Mouse (Mus musculus): ENCODE data around the gene Bsn. TPM values are rescaled to one million over a fixed set of nuclear protein-coding genes. Genes with fewer than 3 reads are reported as not detected.

The Bsn gene
- polyA plus RNA-seq, 1 experiment from 2014 or later = 1.5 TPM

DNA sequence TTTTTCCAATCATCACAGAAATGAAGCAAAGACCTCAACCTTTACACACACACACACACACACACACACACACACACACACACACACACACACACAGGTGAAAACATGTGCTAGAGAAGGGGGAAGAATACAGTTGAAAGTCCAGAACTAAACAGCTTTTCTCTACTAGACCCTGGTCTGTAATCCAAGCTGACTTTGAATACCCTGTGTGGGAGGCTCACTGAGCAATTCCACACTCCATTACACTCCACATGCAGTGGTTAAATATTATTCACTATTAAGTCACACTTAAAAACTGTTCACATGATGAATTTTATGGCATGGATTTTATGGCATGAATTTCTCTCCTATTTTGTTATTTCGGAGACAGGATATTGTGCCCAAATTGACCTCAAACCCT lies 33.4 kb upstream of the Bsn start:
- no peaks in the 10 kb centered on the region for H3K36me3 ChIP-seq (ENCODE audit: control insufficient read depth, insufficient read depth, low read length)
- H3K9ac ChIP-seq (ENCODE audit: low read length) = no peak overlapping the region
- DNase-seq (ENCODE audit: low spot score) = no peak
- H3K27ac ChIP-seq (replicated peaks; ENCODE audit: low read depth, low read length) = no peak overlapping the region
- no peaks in the 10 kb centered on the region for H3K9me3 ChIP-seq (ENCODE audit: control insufficient read depth, low read length)
- no peak overlapping the region for H3K4me2 ChIP-seq (ENCODE audit: low read depth, severe bottlenecking)
- 87% methylated on average over 1 of the region's 1 CpGs for WGBS
- no peak overlapping the region for H3K4me3 ChIP-seq (ENCODE audit: low read depth, low read length)
- ATAC-seq (ENCODE audit: insufficient number of reproducible peaks, low FRiP score, low TSS enrichment, low read depth) = no peak
- H3K4me1 ChIP-seq (ENCODE audit: control insufficient read depth, insufficient read depth, low read length) = no peaks in the 10 kb centered on the region
- no peaks in the 10 kb centered on the region for H3K27me3 ChIP-seq (ENCODE audit: control insufficient read depth, insufficient read depth, low read length)

- H3K27me3 ChIP-seq (ENCODE audit: control insufficient read depth, insufficient read depth, low read length) = no peaks in the 10 kb centered on the region
- WGBS = 83% methylated on average over 3 of the region's 3 CpGs
- peaks cover 6% of the 10 kb centered on the region; the same call in 1 of the 2 replicates for H3K36me3 ChIP-seq (ENCODE audit: control insufficient read depth, insufficient read depth, low read length)
- H3K4me2 ChIP-seq (ENCODE audit: low read depth, severe bottlenecking) = no peak overlapping the region
- H3K4me1 ChIP-seq (ENCODE audit: control insufficient read depth, insufficient read depth, low read length) = no peaks in the 10 kb centered on the region
- DNase-seq (ENCODE audit: low spot score) (no peak), ATAC-seq (ENCODE audit: insufficient number of reproducible peaks, low FRiP score, low TSS enrichment, low read depth) (no peak)
- no peaks in the 10 kb centered on the region for H3K9me3 ChIP-seq (ENCODE audit: control insufficient read depth, low read length)
- no peak overlapping the region for H3K9ac ChIP-seq (ENCODE audit: low read length)
- H3K4me3 ChIP-seq (ENCODE audit: low read depth, low read length) = no peak overlapping the region
- no peak overlapping the region for H3K27ac ChIP-seq (replicated peaks; ENCODE audit: low read depth, low read length)
These were observed 31.4 kb upstream of the Bsn start for GRCm38 (mm10) chr9:108221566-108221965.

DNA sequence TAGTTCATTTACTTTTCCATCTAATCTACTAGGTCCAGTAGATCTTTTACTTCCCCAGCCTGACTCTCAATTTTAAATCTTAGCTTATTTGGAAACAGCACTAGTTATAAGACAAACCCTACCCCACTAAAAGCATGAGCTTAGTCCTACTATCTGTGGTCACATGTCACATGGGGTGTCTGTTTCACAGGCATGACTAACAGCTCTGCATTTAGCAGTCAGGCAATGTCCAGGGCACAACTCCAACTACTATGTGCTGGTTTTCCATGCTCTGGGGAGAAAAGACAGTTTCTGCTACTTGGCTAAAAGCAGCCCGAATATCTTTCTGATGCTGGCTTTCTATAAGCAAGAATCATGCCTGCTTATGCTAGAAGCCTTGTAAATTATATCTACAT lies 30.2 kb upstream of the Bsn start:
- Histone ChIP-seq H3K4me3 (ENCODE audit: low read depth, low read length) (no peak overlapping the region), H3K4me1 (ENCODE audit: control insufficient read depth, insufficient read depth, low read length) (no peaks in the 10 kb centered on the region), H3K27ac (replicated peaks; ENCODE audit: low read depth, low read length) (no peak overlapping the region), H3K36me3 (ENCODE audit: control insufficient read depth, insufficient read depth, low read length) (peaks cover 6% of the 10 kb centered on the region; the same call in 1 of the 2 replicates), H3K9ac (ENCODE audit: low read length) (no peak overlapping the region), H3K4me2 (ENCODE audit: low read depth, severe bottlenecking) (no peak overlapping the region), H3K27me3 (ENCODE audit: control insufficient read depth, insufficient read depth, low read length) (no peaks in the 10 kb centered on the region), H3K9me3 (ENCODE audit: control insufficient read depth, low read length) (no peaks in the 10 kb centered on the region)
- ATAC-seq (ENCODE audit: insufficient number of reproducible peaks, low FRiP score, low TSS enrichment, low read depth) (no peak), DNase-seq (ENCODE audit: low spot score) (no peak)
- WGBS = 90% methylated on average over 1 of the region's 1 CpGs

GRCm38 (mm10) chr9:108219766-108220379 lies 29.7 kb upstream of the Bsn start:
- 85% methylated on average over 12 of the region's 12 CpGs for WGBS
- Histone ChIP-seq H3K4me2 (ENCODE audit: low read depth, severe bottlenecking) (no peak overlapping the region), H3K27me3 (ENCODE audit: control insufficient read depth, insufficient read depth, low read length) (no peaks in the 10 kb centered on the region), H3K36me3 (ENCODE audit: control insufficient read depth, insufficient read depth, low read length) (peaks cover 6% of the 10 kb centered on the region; the same call in 1 of the 2 replicates), H3K9ac (ENCODE audit: low read length) (no peak overlapping the region), H3K4me1 (ENCODE audit: control insufficient read depth, insufficient read depth, low read length) (no peaks in the 10 kb centered on the region), H3K4me3 (ENCODE audit: low read depth, low read length) (no peak overlapping the region), H3K9me3 (ENCODE audit: control insufficient read depth, low read length) (no peaks in the 10 kb centered on the region), H3K27ac (replicated peaks; ENCODE audit: low read depth, low read length) (no peak overlapping the region)
- no peak for ATAC-seq (ENCODE audit: insufficient number of reproducible peaks, low FRiP score, low TSS enrichment, low read depth)
- no peak for DNase-seq (ENCODE audit: low spot score)

GRCm38 (mm10) chr9:108217936-108218543 lies 27.9 kb upstream of the Bsn start:
- H3K9me3 ChIP-seq (ENCODE audit: control insufficient read depth, low read length) = no peaks in the 10 kb centered on the region
- no peak overlapping the region for H3K4me3 ChIP-seq (ENCODE audit: low read depth, low read length)
- H3K27ac ChIP-seq (replicated peaks; ENCODE audit: low read depth, low read length) = no peak overlapping the region
- WGBS = 66% methylated on average over 11 of the region's 11 CpGs
- no peaks in the 10 kb centered on the region for H3K4me1 ChIP-seq (ENCODE audit: control insufficient read depth, insufficient read depth, low read length)
- no peaks in the 10 kb centered on the region for H3K27me3 ChIP-seq (ENCODE audit: control insufficient read depth, insufficient read depth, low read length)
- peaks cover 6% of the 10 kb centered on the region; the same call in 1 of the 2 replicates for H3K36me3 ChIP-seq (ENCODE audit: control insufficient read depth, insufficient read depth, low read length)
- ATAC-seq (ENCODE audit: insufficient number of reproducible peaks, low FRiP score, low TSS enrichment, low read depth) = no peak
- no peak overlapping the region for H3K4me2 ChIP-seq (ENCODE audit: low read depth, severe bottlenecking)
- DNase-seq (ENCODE audit: low spot score) = no peak
- H3K9ac ChIP-seq (ENCODE audit: low read length) = no peak overlapping the region; the same call in 1 of the 2 replicates

- Histone ChIP-seq H3K27ac (replicated peaks; ENCODE audit: low read depth, low read length) (no peak overlapping the region), H3K4me3 (ENCODE audit: low read depth, low read length) (no peak overlapping the region), H3K4me1 (ENCODE audit: control insufficient read depth, insufficient read depth, low read length) (no peaks in the 10 kb centered on the region), H3K9ac (ENCODE audit: low read length) (no peak overlapping the region), H3K36me3 (ENCODE audit: control insufficient read depth, insufficient read depth, low read length) (peaks cover 6% of the 10 kb centered on the region; the same call in 1 of the 2 replicates), H3K4me2 (ENCODE audit: low read depth, severe bottlenecking) (no peak overlapping the region), H3K27me3 (ENCODE audit: control insufficient read depth, insufficient read depth, low read length) (no peaks in the 10 kb centered on the region), H3K9me3 (ENCODE audit: control insufficient read depth, low read length) (no peaks in the 10 kb centered on the region)
- WGBS = 91% methylated on average over 3 of the region's 3 CpGs
- no peak for ATAC-seq (ENCODE audit: insufficient number of reproducible peaks, low FRiP score, low TSS enrichment, low read depth)
- DNase-seq (ENCODE audit: low spot score) = no peak
These were observed 27.2 kb upstream of the Bsn start for GRCm38 (mm10) chr9:108217406-108217805.

DNA sequence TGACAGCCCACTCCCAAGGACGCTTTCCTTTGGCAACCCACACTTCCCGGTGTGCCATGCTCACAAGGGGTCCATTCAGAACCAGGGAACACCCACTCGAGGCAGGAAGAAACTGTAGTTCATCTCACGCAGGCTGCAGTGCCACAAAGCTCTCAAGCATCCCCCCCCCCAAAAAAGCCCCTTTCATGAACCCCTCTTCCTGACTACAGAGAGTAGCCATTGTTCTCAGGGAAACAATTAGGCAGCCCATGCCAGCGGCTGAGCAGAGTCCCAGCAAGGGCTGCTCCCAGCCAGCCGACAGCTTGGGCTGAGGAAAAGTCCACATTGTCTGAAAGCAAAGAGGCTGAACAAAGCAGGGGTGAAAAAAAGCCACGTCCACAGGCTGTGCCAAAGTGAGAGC lies 22.9 kb upstream of the Bsn start:
- DNase-seq (ENCODE audit: low spot score) (no peak), ATAC-seq (ENCODE audit: insufficient number of reproducible peaks, low FRiP score, low TSS enrichment, low read depth) (no peak)
- 72% methylated on average over 7 of the region's 7 CpGs for WGBS
- H3K4me1 ChIP-seq (ENCODE audit: control insufficient read depth, insufficient read depth, low read length) = no peaks in the 10 kb centered on the region
- H3K9me3 ChIP-seq (ENCODE audit: control insufficient read depth, low read length) = no peaks in the 10 kb centered on the region
- no peak overlapping the region for H3K27ac ChIP-seq (replicated peaks; ENCODE audit: low read depth, low read length)
- peaks cover 18% of the 10 kb centered on the region for H3K36me3 ChIP-seq (ENCODE audit: control insufficient read depth, insufficient read depth, low read length)
- no peak overlapping the region for H3K4me3 ChIP-seq (ENCODE audit: low read depth, low read length)
- H3K27me3 ChIP-seq (ENCODE audit: control insufficient read depth, insufficient read depth, low read length) = no peaks in the 10 kb centered on the region
- H3K4me2 ChIP-seq (ENCODE audit: low read depth, severe bottlenecking) = no peak overlapping the region
- no peak overlapping the region for H3K9ac ChIP-seq (ENCODE audit: low read length)

GRCm38 (mm10) chr9:108212426-108212825 lies 22.2 kb upstream of the Bsn start:
- no peak for ATAC-seq (ENCODE audit: insufficient number of reproducible peaks, low FRiP score, low TSS enrichment, low read depth)

GRCm38 (mm10) chr9:108205571-108205901 lies 15.4 kb upstream of the Bsn start:
- DNase-seq (ENCODE audit: low spot score) (no peak), ATAC-seq (ENCODE audit: insufficient number of reproducible peaks, low FRiP score, low TSS enrichment, low read depth) (no peak)
- Histone ChIP-seq H3K4me3 (ENCODE audit: low read depth, low read length) (no peak overlapping the region), H3K9ac (ENCODE audit: low read length) (no peak overlapping the region), H3K4me2 (ENCODE audit: low read depth, severe bottlenecking) (no peak overlapping the region), H3K27me3 (ENCODE audit: control insufficient read depth, insufficient read depth, low read length) (no peaks in the 10 kb centered on the region), H3K36me3 (ENCODE audit: control insufficient read depth, insufficient read depth, low read length) (peaks cover 23% of the 10 kb centered on the region), H3K4me1 (ENCODE audit: control insufficient read depth, insufficient read depth, low read length) (no peaks in the 10 kb centered on the region), H3K9me3 (ENCODE audit: control insufficient read depth, low read length) (no peaks in the 10 kb centered on the region), H3K27ac (replicated peaks; ENCODE audit: low read depth, low read length) (no peak overlapping the region)
- WGBS = 91% methylated on average over 3 of the region's 3 CpGs

More at GRCm38 (mm10) chr9:108212426-108212825, 22.2 kb upstream of the Bsn start:
- no peak overlapping the region for H3K27ac ChIP-seq (replicated peaks; ENCODE audit: low read depth, low read length)
- no peak overlapping the region for H3K4me3 ChIP-seq (ENCODE audit: low read depth, low read length)
- WGBS = 92% methylated on average over 2 of the region's 2 CpGs
- H3K4me2 ChIP-seq (ENCODE audit: low read depth, severe bottlenecking) = no peak overlapping the region
- H3K36me3 ChIP-seq (ENCODE audit: control insufficient read depth, insufficient read depth, low read length) = peaks cover 20% of the 10 kb centered on the region
- no peaks in the 10 kb centered on the region for H3K9me3 ChIP-seq (ENCODE audit: control insufficient read depth, low read length)
- no peaks in the 10 kb centered on the region for H3K4me1 ChIP-seq (ENCODE audit: control insufficient read depth, insufficient read depth, low read length)
- no peak overlapping the region for H3K9ac ChIP-seq (ENCODE audit: low read length)
- no peaks in the 10 kb centered on the region for H3K27me3 ChIP-seq (ENCODE audit: control insufficient read depth, insufficient read depth, low read length)
- DNase-seq (ENCODE audit: low spot score) = no peak

Measured in limb, embryonic 11.5 days (tissue).